Mouse (Mus musculus) regulatory T cell (primary cell): ENCODE measurements around the gene Slc35f6.

ENCODE experiments used
- in situ Hi-C: fragments of 300-600 bp; cut with MboI, MseI; formaldehyde crosslinking; loops from one replicate; pipeline ENCODE4 v1.15.1; 2025; ENCODE audit warnings: high pct_unique_total_duplicates

Slc35f6 gene

GRCm38 (mm10) chr5:30647815-30648560 lies at the start of gene Slc35f6:
Gene Slc35f6 (plus strand): TSS chr5:30647933.
- in situ Hi-C loops: loop anchor here (10.0 kb wide), 1 partner anchor 363 kb away; the partner anchor contains the start of gene Drc1

- in situ Hi-C loops: no loop called here
These were observed 46.3 kb upstream of the Slc35f6 start for GRCm38 (mm10) chr5:30601397-30601796.

- in situ Hi-C loops: no loop called here
These were observed 44.5 kb upstream of the Slc35f6 start for GRCm38 (mm10) chr5:30603255-30603654.

GRCm38 (mm10) chr5:30603926-30604325 lies 43.8 kb upstream of the Slc35f6 start:
- in situ Hi-C loops: no loop called here

- in situ Hi-C loops: no loop called here
These were observed 43.0 kb upstream of the Slc35f6 start for GRCm38 (mm10) chr5:30604769-30605188.

GRCm38 (mm10) chr5:30605649-30606048 lies 42.1 kb upstream of the Slc35f6 start:
- in situ Hi-C loops: no loop called here

GRCm38 (mm10) chr5:30606424-30607073 lies 41.2 kb upstream of the Slc35f6 start:
- in situ Hi-C loops: no loop called here

GRCm38 (mm10) chr5:30609094-30609493 lies 38.6 kb upstream of the Slc35f6 start:
- in situ Hi-C loops: no loop called here

GRCm38 (mm10) chr5:30609918-30610645 lies 37.7 kb upstream of the Slc35f6 start:
- in situ Hi-C loops: no loop called here

- in situ Hi-C loops: no loop called here
These were observed 36.6 kb upstream of the Slc35f6 start for GRCm38 (mm10) chr5:30611091-30611490.

GRCm38 (mm10) chr5:30611689-30612088 lies 36.0 kb upstream of the Slc35f6 start:
- in situ Hi-C loops: no loop called here

- in situ Hi-C loops: no loop called here
These were observed 35.2 kb upstream of the Slc35f6 start for GRCm38 (mm10) chr5:30612575-30612974.

- in situ Hi-C loops: no loop called here
These were observed 34.5 kb upstream of the Slc35f6 start for GRCm38 (mm10) chr5:30613242-30613641.

GRCm38 (mm10) chr5:30614221-30614620 lies 33.5 kb upstream of the Slc35f6 start:
- in situ Hi-C loops: no loop called here

- in situ Hi-C loops: no loop called here
These were observed 32.3 kb upstream of the Slc35f6 start for GRCm38 (mm10) chr5:30615416-30615815.

GRCm38 (mm10) chr5:30615819-30616218 lies 31.9 kb upstream of the Slc35f6 start:
- in situ Hi-C loops: no loop called here

- in situ Hi-C loops: no loop called here
These were observed 31.1 kb upstream of the Slc35f6 start for GRCm38 (mm10) chr5:30616644-30617043.

- in situ Hi-C loops: no loop called here
These were observed 30.4 kb upstream of the Slc35f6 start for GRCm38 (mm10) chr5:30617357-30617756.

- in situ Hi-C loops: no loop called here
These were observed 29.9 kb upstream of the Slc35f6 start for GRCm38 (mm10) chr5:30617851-30618250.

GRCm38 (mm10) chr5:30618376-30619003 lies 29.2 kb upstream of the Slc35f6 start:
- in situ Hi-C loops: no loop called here

GRCm38 (mm10) chr5:30619211-30619610 lies 28.5 kb upstream of the Slc35f6 start:
- in situ Hi-C loops: no loop called here

GRCm38 (mm10) chr5:30620567-30620966 lies 27.2 kb upstream of the Slc35f6 start:
- in situ Hi-C loops: no loop called here
